Mouse (Mus musculus) kidney, adult 2 months (tissue): ENCODE data around the gene Blvra. TPM values are rescaled to one million over a fixed set of nuclear protein-coding genes. Genes with fewer than 3 reads are reported as not detected.

Experiments used
- DNase-seq: peaks from one replicate; pipeline ENCODE4 v3.0.0; 2021
- H3K27ac ChIP-seq: fragments of 200-500 bp; 2 replicates; pipeline ENCODE4 v1.5.1; 2012; ENCODE audit warnings: low read depth, low read length, control low read depth, inconsistent platforms; ENCODE audit not compliant: insufficient read depth
- H3K27me3 ChIP-seq: fragments of 200-500 bp; replicated peaks from 2 replicates; pipeline ENCODE4 v1.6.1; 2012; ENCODE audit warnings: mild to moderate bottlenecking, moderate library complexity, low read length, inconsistent platforms; ENCODE audit not compliant: control insufficient read depth, insufficient read depth
- H3K36me3 ChIP-seq: fragments of 200-500 bp; 2 replicates; pipeline ENCODE4 v1.6.1; 2012; ENCODE audit warnings: mild to moderate bottlenecking, moderate library complexity, low read length, inconsistent platforms; ENCODE audit not compliant: control insufficient read depth, insufficient read depth
- H3K4me1 ChIP-seq: fragments of 200-500 bp; 2 replicates; pipeline ENCODE4 v1.6.1; 2011; ENCODE audit warnings: low read length; ENCODE audit not compliant: control insufficient read depth, insufficient read depth
- H3K4me3 ChIP-seq: fragments of 200-500 bp; 2 replicates; pipeline ENCODE4 v1.5.1; 2011; ENCODE audit warnings: mild to moderate bottlenecking, low read depth, low read length, control low read depth; ENCODE audit not compliant: insufficient read depth
- CTCF ChIP-seq: fragments of 200-500 bp; conservative IDR thresholded peaks from 2 replicates; pipeline ENCODE4 v1.5.1; 2011; ENCODE audit warnings: low read depth, mild to moderate bottlenecking, control low read depth, low read length, moderate library complexity, mixed read lengths; ENCODE audit not compliant: insufficient read depth, insufficient read length
- POLR2A ChIP-seq: fragments of 200-500 bp; IDR thresholded peaks from one replicate; pipeline ENCODE4 v1.6.1; 2011; ENCODE audit warnings: low read depth, low read length, control low read depth
- WGBS: fragments of 180-500 bp; shearing (Covaris S2); methylation state at CpG from one replicate; pipeline ENCODE4 v1.1.7; 2018; 5-methylcytosine and 5-hydroxymethylcytosine counted together
- polyA plus RNA-seq: library from polyadenylated mRNA; depleted of rRNA; stranded (reverse); fragments of >200 nt; gene quantifications from 2 replicates; pipeline ENCODE4 v1.2.3, GENCODE M21; 2012; rRNA removed

Blvra gene
- 30.1 and 43.3 TPM in 2 replicates for polyA plus RNA-seq

- H3K27ac ChIP-seq = peak within 1 kb of the TSS; percentile 54
- H3K36me3 ChIP-seq = no peaks in the 10 kb centered on the region; the same call in 1 of the 2 replicates
- 0% methylated on average over 32 of the region's 32 CpGs for WGBS
- H3K4me3 ChIP-seq = peak within 1 kb of the TSS; percentile 83
- no peaks in the 10 kb centered on the region for H3K27me3 ChIP-seq
- DNase-seq = peak; percentile 96
- no peak for TF ChIP-seq CTCF
- TF ChIP-seq POLR2A = no peak
- H3K4me1 ChIP-seq = peaks cover 7% of the 10 kb centered on the region
These were observed at the start of gene Blvra for GRCm38 (mm10) chr2:127070435-127070841. Gene Blvra, plus strand, starts transcription at chr2:127070665.

DNA sequence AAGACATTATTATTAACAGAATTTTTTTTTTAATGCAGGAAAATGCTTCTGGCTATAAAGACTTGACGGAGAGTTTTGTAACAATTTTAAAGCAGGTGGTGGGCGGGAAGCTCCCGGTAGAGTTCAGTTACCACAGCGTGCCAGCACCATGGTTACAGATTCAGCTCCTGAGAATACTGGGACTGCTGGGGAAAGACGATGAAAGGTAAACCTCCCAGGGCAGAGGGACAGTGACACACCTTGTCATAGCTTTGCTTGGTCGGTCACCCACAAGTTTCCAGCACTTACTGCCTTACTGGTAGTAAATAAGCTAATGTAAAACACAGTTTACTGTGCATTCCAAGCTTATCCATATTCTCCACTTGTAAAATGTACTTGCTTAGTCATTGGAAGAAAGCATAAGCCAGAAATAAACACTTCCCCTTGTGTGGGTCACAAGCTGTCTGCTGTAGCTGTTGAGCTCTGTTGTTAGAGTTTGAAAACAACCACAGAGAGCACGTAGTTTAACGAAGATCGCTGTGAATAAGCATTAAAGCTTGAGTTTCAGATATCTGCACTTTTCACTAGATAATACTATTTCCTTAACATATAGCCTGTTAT lies 35.4 kb upstream of the Blvra start:
- DNase-seq = no peak
- no peak for TF ChIP-seq POLR2A
- no peak for TF ChIP-seq CTCF
- Histone ChIP-seq H3K4me1 (no peaks in the 10 kb centered on the region; the same call in 1 of the 2 replicates), H3K27me3 (no peaks in the 10 kb centered on the region), H3K27ac (no peak overlapping the region), H3K36me3 (peaks cover 2% of the 10 kb centered on the region; the same call in 1 of the 2 replicates), H3K4me3 (no peak overlapping the region)
- WGBS = 87% methylated on average over 9 of the region's 9 CpGs

- TF ChIP-seq POLR2A (no peak), CTCF (no peak)
These were observed 33.2 kb upstream of the Blvra start for GRCm38 (mm10) chr2:127037299-127037698.

DNA sequence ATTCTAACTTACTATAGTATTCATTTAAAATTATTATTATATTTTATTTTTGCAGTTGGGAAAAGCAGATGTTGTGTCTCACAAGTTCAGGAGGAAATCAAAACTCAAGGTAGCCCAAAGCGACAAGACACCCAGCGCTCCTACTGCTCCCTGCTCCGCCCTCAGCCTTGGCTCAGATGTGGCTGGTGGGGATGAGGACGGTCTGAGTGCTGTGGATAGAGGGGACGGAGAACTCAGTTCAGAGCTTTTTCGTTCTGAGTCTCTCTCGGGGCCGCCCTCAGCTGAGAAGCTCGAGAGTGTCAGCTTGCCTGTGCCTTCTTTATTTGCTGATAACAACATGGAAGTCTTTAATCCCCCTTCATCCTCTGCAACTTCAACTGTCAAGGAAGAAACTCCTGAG lies 9.0 kb upstream of the Blvra start:
- no peak for DNase-seq
- H3K27ac ChIP-seq = no peak overlapping the region
- no peaks in the 10 kb centered on the region for H3K4me1 ChIP-seq
- H3K36me3 ChIP-seq = peaks cover 3% of the 10 kb centered on the region
- H3K4me3 ChIP-seq = no peak overlapping the region
- TF ChIP-seq POLR2A (no peak), CTCF (no peak)
- no peaks in the 10 kb centered on the region for H3K27me3 ChIP-seq
- 94% methylated on average over 9 of the region's 9 CpGs for WGBS

More at GRCm38 (mm10) chr2:127037299-127037698, 33.2 kb upstream of the Blvra start:
- H3K4me3 ChIP-seq = no peak overlapping the region
- H3K27me3 ChIP-seq = no peaks in the 10 kb centered on the region
- H3K36me3 ChIP-seq = peaks cover 2% of the 10 kb centered on the region; the same call in 1 of the 2 replicates
- no peak for DNase-seq
- 69% methylated on average over 4 of the region's 4 CpGs for WGBS
- H3K4me1 ChIP-seq = no peaks in the 10 kb centered on the region; the same call in 1 of the 2 replicates
- no peak overlapping the region for H3K27ac ChIP-seq

GRCm38 (mm10) chr2:127068806-127069205 lies 1.7 kb upstream of the Blvra start:
- H3K27me3 ChIP-seq = no peaks in the 10 kb centered on the region
- H3K4me3 ChIP-seq = no peak overlapping the region
- H3K36me3 ChIP-seq = no peaks in the 10 kb centered on the region; the same call in 1 of the 2 replicates
- no peak for DNase-seq
- H3K27ac ChIP-seq = no peak overlapping the region
- 86% methylated on average over 7 of the region's 7 CpGs for WGBS
- TF ChIP-seq CTCF = no peak
- TF ChIP-seq POLR2A = no peak
- peaks cover 7% of the 10 kb centered on the region for H3K4me1 ChIP-seq

DNA sequence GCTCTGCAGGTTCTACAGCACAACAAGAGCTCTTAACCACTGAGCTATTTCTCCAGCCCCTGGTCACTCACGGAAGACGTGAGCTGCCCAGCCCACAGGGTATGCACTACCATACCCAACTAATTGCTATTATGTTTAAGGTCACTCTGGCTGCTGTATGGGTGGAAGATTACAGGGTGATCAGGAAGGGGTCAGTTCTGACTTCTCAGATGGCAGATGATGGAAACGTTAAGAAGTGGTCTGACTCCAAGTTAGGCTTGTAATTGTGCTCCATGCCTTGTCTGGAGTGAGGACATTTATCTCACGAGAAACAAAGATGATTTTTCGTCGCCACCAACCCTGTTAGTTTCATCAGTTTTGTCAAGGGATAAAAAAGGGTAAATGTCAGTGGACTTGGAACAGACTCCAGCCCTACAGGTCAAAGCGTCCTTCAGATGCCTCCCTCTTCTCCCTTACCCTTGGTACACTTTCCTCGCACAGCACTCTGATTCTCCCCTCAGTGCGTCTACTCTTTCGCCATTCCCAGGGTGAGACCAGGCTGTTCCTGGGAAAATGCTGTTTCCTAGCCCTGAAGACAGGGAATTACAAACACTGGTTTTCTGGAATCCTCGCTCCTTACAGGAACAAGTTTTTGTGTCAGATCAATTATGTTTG lies 557 bp upstream of the Blvra start:
- TF ChIP-seq CTCF (no peak), POLR2A (no peak)
- 13% methylated on average over 11 of the region's 11 CpGs for WGBS

DNA sequence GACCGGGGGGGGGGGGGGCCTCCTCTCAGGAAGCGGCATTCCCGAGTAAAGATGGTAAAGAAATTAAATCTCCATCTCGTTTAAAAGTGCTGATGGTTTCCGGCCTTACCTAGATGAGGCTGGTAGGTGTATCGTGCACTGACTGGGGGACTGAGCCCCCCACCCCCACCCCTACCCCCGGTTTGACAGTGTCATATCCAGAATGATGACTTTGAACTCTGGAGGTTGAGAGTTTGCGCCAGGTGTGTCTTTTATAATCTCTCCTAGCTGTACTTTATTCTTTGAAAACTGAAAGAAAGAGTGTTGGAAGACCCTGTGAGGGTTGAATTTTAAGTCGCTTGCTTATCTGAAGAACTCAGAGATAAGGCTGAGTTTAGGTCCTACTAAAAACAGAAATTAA lies 414 bp downstream of the Blvra start:
- Histone ChIP-seq H3K27me3 (no peaks in the 10 kb centered on the region), H3K4me3 (peak overlapping the region; percentile 83), H3K27ac (peak overlapping the region; percentile 54; the same call in 1 of the 2 replicates), H3K4me1 (peaks cover 7% of the 10 kb centered on the region), H3K36me3 (no peaks in the 10 kb centered on the region; the same call in 1 of the 2 replicates)
- TF ChIP-seq CTCF (no peak), POLR2A (no peak)
- peak; percentile 11 for DNase-seq
- 9% methylated on average over 9 of the region's 9 CpGs for WGBS

More for the DNA sequence above, 557 bp upstream of the Blvra start:
- Histone ChIP-seq H3K27ac (peak overlapping the region; percentile 29), H3K36me3 (no peaks in the 10 kb centered on the region; the same call in 1 of the 2 replicates), H3K4me1 (peaks cover 7% of the 10 kb centered on the region), H3K4me3 (peak overlapping the region; percentile 83), H3K27me3 (no peaks in the 10 kb centered on the region)
- DNase-seq = no peak
